Mouse (Mus musculus) gastrocnemius, adult 2 months (tissue): ENCODE data around the gene Gtf2h3. TPM values are rescaled to one million over a fixed set of nuclear protein-coding genes. Genes with fewer than 3 reads are reported as not detected.
A peak's percentile ranks its signal among the peaks of the same experiment; 100 is the strongest.
"Not testable (repeated sequence)": the region's sequence is repeated elsewhere in the genome, so short reads cannot be mapped to it uniquely, and the experiment has no call there.

ENCODE experiments used
- DNase-seq: peaks from one replicate; pipeline ENCODE4 v3.0.0; 2022
- H3K27ac ChIP-seq: fragments of 200-600 bp; 2 replicates; pipeline ENCODE4 v1.8.1; 2022; ENCODE audit warnings: mild to moderate bottlenecking
- H3K4me3 ChIP-seq: fragments of 200-600 bp; 2 replicates; pipeline ENCODE4 v1.8.1; 2022; ENCODE audit warnings: mild to moderate bottlenecking, moderate library complexity
- CTCF ChIP-seq: fragments of 200-600 bp; IDR thresholded peaks from 2 replicates; pipeline ENCODE4 v1.8.1; 2022; ENCODE audit warnings: antibody characterized with exemption, mild to moderate bottlenecking, moderate library complexity
- intact Hi-C: fragments of 180-260 bp; cut with DNase I; formaldehyde crosslinking; loops from one replicate; pipeline ENCODE4 v1.15.1; 2025
- total RNA-seq, 2 experiments: library from RNA; stranded (reverse); gene quantifications; 2 replicates each; pipeline ENCODE4 v1.2.3; 2021

Gtf2h3 gene
- total RNA-seq, 2 experiments from 2014 or later = 15.4 to 16.3 TPM

GRCm38 (mm10) chr5:124628448-124629363 is 49.8 kb downstream of the Gtf2h3 start, which contains the start of gene Atp6v0a2:
TSS of gene Atp6v0a2 (plus strand) at chr5:124628576.
- no peak for TF ChIP-seq CTCF
- intact Hi-C loops = no loop called here
- H3K27ac ChIP-seq = peak within 1 kb of the TSS; percentile 90
- DNase-seq = peak; percentile 96
- peak within 1 kb of the TSS; percentile 84 for H3K4me3 ChIP-seq

GRCm38 (mm10) chr5:124629641-124630040 is 50.7 kb downstream of the Gtf2h3 start:
- no peak for DNase-seq
- H3K27ac ChIP-seq = peak overlapping the region; percentile 90
- TF ChIP-seq CTCF = no peak
- peak overlapping the region; percentile 84 for H3K4me3 ChIP-seq
- intact Hi-C loops = no loop called here

- no peak for DNase-seq
- intact Hi-C loops = no loop called here
- no peak overlapping the region for H3K4me3 ChIP-seq
- TF ChIP-seq CTCF = no peak
- no peak overlapping the region for H3K27ac ChIP-seq
These were observed 52.7 kb downstream of the Gtf2h3 start for GRCm38 (mm10) chr5:124631685-124632084.

- DNase-seq = no peak
- TF ChIP-seq CTCF = no peak
- H3K27ac ChIP-seq = no peak overlapping the region
- H3K4me3 ChIP-seq = no peak overlapping the region
- intact Hi-C loops = no loop called here
These were observed 53.5 kb downstream of the Gtf2h3 start for GRCm38 (mm10) chr5:124632461-124632860.

- H3K27ac ChIP-seq = no peak overlapping the region
- no peak for TF ChIP-seq CTCF
- intact Hi-C loops = no loop called here
- no peak overlapping the region for H3K4me3 ChIP-seq
- no peak for DNase-seq
These were observed 54.5 kb downstream of the Gtf2h3 start for GRCm38 (mm10) chr5:124633425-124633824.

GRCm38 (mm10) chr5:124635068-124635467 is 56.1 kb downstream of the Gtf2h3 start:
- intact Hi-C loops, H3K27ac ChIP-seq, DNase-seq, H3K4me3 ChIP-seq: not testable (repeated sequence)
- TF ChIP-seq CTCF = peak; percentile 44; the same call in 1 of the 2 replicates

GRCm38 (mm10) chr5:124636139-124636538 is 57.2 kb downstream of the Gtf2h3 start:
- no peak for TF ChIP-seq CTCF
- H3K4me3 ChIP-seq = no peak overlapping the region
- no peak for DNase-seq
- intact Hi-C loops = no loop called here
- H3K27ac ChIP-seq = no peak overlapping the region

- no peak overlapping the region for H3K27ac ChIP-seq
- no peak for TF ChIP-seq CTCF
- H3K4me3 ChIP-seq = no peak overlapping the region
- DNase-seq = no peak
- intact Hi-C loops = no loop called here
These were observed 57.8 kb downstream of the Gtf2h3 start for GRCm38 (mm10) chr5:124636694-124637093.

- no peak for DNase-seq
- H3K4me3 ChIP-seq = no peak overlapping the region
- TF ChIP-seq CTCF = no peak
- intact Hi-C loops = no loop called here
- no peak overlapping the region for H3K27ac ChIP-seq
These were observed 58.4 kb downstream of the Gtf2h3 start for GRCm38 (mm10) chr5:124637300-124637699.

GRCm38 (mm10) chr5:124637836-124638235 is 58.9 kb downstream of the Gtf2h3 start:
- intact Hi-C loops = no loop called here
- no peak for DNase-seq
- no peak for TF ChIP-seq CTCF
- Histone ChIP-seq H3K27ac (no peak overlapping the region), H3K4me3 (no peak overlapping the region)

Other genes with a start within 250 kb of the Gtf2h3 start
- gene Cdk2ap1, start 216.1 kb upstream of the Gtf2h3 start, total RNA-seq = 100 to 1,000 TPM; 140 to 141 TPM
- 10 to 100 TPM; 43.2 to 49.2 TPM for gene Sbno1, start 153.1 kb upstream of the Gtf2h3 start, total RNA-seq
- 100 to 1,000 TPM; 178 to 229 TPM for gene Kmt5a, start 139.2 kb upstream of the Gtf2h3 start, total RNA-seq
- gene Rilpl2, start 100.8 kb upstream of the Gtf2h3 start, total RNA-seq = 1 to 10 TPM; 4.6 to 4.7 TPM
- gene Snrnp35, start 96.0 kb upstream of the Gtf2h3 start, total RNA-seq = 10 to 100 TPM; 27.7 to 33.1 TPM
- 100 to 1,000 TPM; 243 to 286 TPM for gene Rilpl1, start 47.7 kb upstream of the Gtf2h3 start, total RNA-seq
- gene Tmed2, start 38.4 kb upstream of the Gtf2h3 start, total RNA-seq = 100 to 1,000 TPM; 144 to 170 TPM
- gene Ddx55, start 26.3 kb upstream of the Gtf2h3 start, total RNA-seq = 1 to 10 TPM; 4.5 to 4.8 TPM
- gene Eif2b1, start within 50 bp of the Gtf2h3 start, total RNA-seq = 10 to 100 TPM; 36.7 to 38.5 TPM
- gene Atp6v0a2, start 49.4 kb downstream of the Gtf2h3 start, total RNA-seq = 10 to 100 TPM; 27.7 to 34.3 TPM
- under 1 TPM; 0.03 to 0.22 TPM for gene Dnah10, start 145.9 kb downstream of the Gtf2h3 start, total RNA-seq